Mouse (Mus musculus) ES-E14 (cell line): ENCODE measurements around the gene Cd47. TPM values are rescaled to one million over a fixed set of nuclear protein-coding genes. Genes with fewer than 3 reads are reported as not detected.

Experiments
- DNase-seq: peaks from one replicate; pipeline ENCODE4 v3.0.0-alpha.2; 2013; ENCODE audit warnings: low read depth, low spot score
- H3K27ac ChIP-seq: 2 replicates; pipeline ENCODE4 v1.5.1; 2012; ENCODE audit warnings: low read depth, mild to moderate bottlenecking, low read length, moderate library complexity, mixed read lengths; ENCODE audit not compliant: poor library complexity, insufficient read depth, severe bottlenecking
- H3K36me3 ChIP-seq: 2 replicates; pipeline ENCODE4 v1.6.1; 2012; ENCODE audit warnings: mild to moderate bottlenecking, low read length, moderate library complexity, mixed read lengths; ENCODE audit not compliant: control insufficient read depth, poor library complexity, insufficient read depth, severe bottlenecking
- H3K4me1 ChIP-seq, 2 experiments: fragments of 150-350 bp in 1 of 2; sonication (generic) in 1 of 2; 2 replicates each; pipeline ENCODE4 v1.6.1; 2012; ENCODE audit warnings: low read length in 2 of 2, mild to moderate bottlenecking in 1 of 2, mixed read lengths in 1 of 2; ENCODE audit not compliant: control insufficient read depth in 2 of 2, insufficient read depth in 2 of 2, poor library complexity in 1 of 2
- H3K4me3 ChIP-seq, 2 experiments: fragments of 150-350 bp in 1 of 2; sonication (generic) in 1 of 2; 2 replicates each; pipeline ENCODE4 v1.5.1; 2012; ENCODE audit warnings: low read length in 2 of 2, low read depth in 1 of 2, mild to moderate bottlenecking in 1 of 2, mixed read lengths in 1 of 2; ENCODE audit not compliant: insufficient read depth in 1 of 2, poor library complexity in 1 of 2, severe bottlenecking in 1 of 2
- H3K9ac ChIP-seq: 2 replicates; pipeline ENCODE4 v1.6.1; 2012; ENCODE audit warnings: low read depth, mild to moderate bottlenecking, low read length, mixed read lengths; ENCODE audit not compliant: poor library complexity, insufficient read depth, severe bottlenecking
- H3K9me3 ChIP-seq: fragments of 150-350 bp; sonication (generic); 2 replicates; pipeline ENCODE4 v1.6.1; 2012; ENCODE audit warnings: low read depth, mild to moderate bottlenecking, low read length; ENCODE audit not compliant: control insufficient read depth, insufficient read depth
- CHD2 ChIP-seq: IDR thresholded peaks from 2 replicates; pipeline ENCODE4 v1.6.1; 2014; ENCODE audit warnings: mild to moderate bottlenecking, low read depth, low read length, inconsistent platforms
- HCFC1 ChIP-seq: IDR thresholded peaks from 2 replicates; pipeline ENCODE4 v1.6.1; 2012; ENCODE audit warnings: low read length, inconsistent platforms, borderline replicate concordance; ENCODE audit not compliant: insufficient read depth
- MAFK ChIP-seq: IDR thresholded peaks from 2 replicates; pipeline ENCODE4 v1.6.1; 2014; ENCODE audit warnings: mild to moderate bottlenecking, low read depth, low read length, inconsistent platforms; ENCODE audit not compliant: insufficient read depth
- ZC3H11A ChIP-seq: IDR thresholded peaks from 2 replicates; pipeline ENCODE4 v1.6.1; 2012; ENCODE audit warnings: low read depth, mild to moderate bottlenecking, inconsistent platforms, low read length, borderline replicate concordance
- ZNF384 ChIP-seq: IDR thresholded peaks from 2 replicates; pipeline ENCODE4 v1.6.1; 2012; ENCODE audit warnings: low read depth, low read length, inconsistent platforms
- in situ Hi-C, 2 experiments: fragments of 600-800 bp; cut with MboI; formaldehyde crosslinking; loops; one replicate each; pipeline ENCODE4 v1.15.1; 2025; ENCODE audit warnings: low sequenced_read_pairs in 2 of 2, inconsistent platforms in 1 of 2; ENCODE audit not compliant: unreplicated experiment in 2 of 2
- total RNA-seq: library from RNA; depleted of rRNA; stranded (reverse); fragments of 300-350 nt; gene quantifications from 2 replicates; pipeline ENCODE4 v1.2.3, GENCODE M21; 2012

Gene Cd47
- total RNA-seq, 1 experiment, result 16.0 TPM

- Histone ChIP-seq H3K36me3 (no peaks in the 10 kb centered on the region), H3K9ac (no peak overlapping the region), H3K9me3 (no peaks in the 10 kb centered on the region), H3K4me3 (no peak overlapping the region), H3K4me1 (no peaks in the 10 kb centered on the region; a peak in 1 of 4 replicates), H3K27ac (no peak overlapping the region)
- in situ Hi-C loops, result no loop called here
- DNase-seq, result no peak
- TF ChIP-seq ZC3H11A (no peak), CHD2 (no peak), ZNF384 (no peak), HCFC1 (no peak), MAFK (no peak)
These were observed 52.6 kb downstream of the Cd47 start for GRCm38 (mm10) chr16:49852940-49853339.

GRCm38 (mm10) chr16:49853633-49854032, 53.3 kb downstream of the Cd47 start:
- TF ChIP-seq MAFK, result no peak
- no peak for TF ChIP-seq ZNF384
- no peak for TF ChIP-seq CHD2
- Histone ChIP-seq H3K36me3 (no peaks in the 10 kb centered on the region), H3K4me3 (no peak overlapping the region), H3K9ac (no peak overlapping the region), H3K9me3 (no peaks in the 10 kb centered on the region), H3K27ac (no peak overlapping the region), H3K4me1 (no peaks in the 10 kb centered on the region; a peak in 1 of 4 replicates)
- DNase-seq, result no peak
- in situ Hi-C loops, result no loop called here

- no peaks in the 10 kb centered on the region for H3K36me3 ChIP-seq
- no peaks in the 10 kb centered on the region; a peak in 1 of 4 replicates for H3K4me1 ChIP-seq
- TF ChIP-seq MAFK (no peak), CHD2 (no peak), ZNF384 (no peak)
- no peak for DNase-seq
- no peak overlapping the region for H3K9ac ChIP-seq
- in situ Hi-C loops, result no loop called here
- no peaks in the 10 kb centered on the region for H3K9me3 ChIP-seq
- no peak overlapping the region for H3K4me3 ChIP-seq
- no peak overlapping the region for H3K27ac ChIP-seq
These were observed 53.9 kb downstream of the Cd47 start for GRCm38 (mm10) chr16:49854194-49854593.

GRCm38 (mm10) chr16:49854931-49855835, 54.9 kb downstream of the Cd47 start:
- H3K4me1 ChIP-seq, result no peaks in the 10 kb centered on the region; a peak in 2 of 4 replicates
- peak overlapping the region; percentile 78 for H3K4me3 ChIP-seq
- peak; percentile 54 for DNase-seq
- H3K36me3 ChIP-seq, result no peaks in the 10 kb centered on the region
- no peaks in the 10 kb centered on the region for H3K9me3 ChIP-seq
- TF ChIP-seq ZC3H11A (no peak), HCFC1 (peak; percentile 41; the same call in 1 of the 2 replicates)
- H3K9ac ChIP-seq, result peak overlapping the region; percentile 68
- in situ Hi-C loops, result no loop called here
- H3K27ac ChIP-seq, result peak overlapping the region; percentile 69
